Mouse (Mus musculus) gastrocnemius, postnatal 4 days (tissue): ENCODE data around the gene Tor1aip1. TPM values are rescaled to one million over a fixed set of nuclear protein-coding genes. Genes with fewer than 3 reads are reported as not detected.
"Not testable (repeated sequence)": the region's sequence is repeated elsewhere in the genome, so short reads cannot be mapped to it uniquely, and the experiment has no call there.

Experiments used
- DNase-seq, 2 experiments: peaks; one replicate each; pipeline ENCODE4 v3.0.0; 2021 to 2022; ENCODE audit warnings: low spot score in 2 of 2, mixed read lengths in 2 of 2
- long read RNA-seq, 2 experiments: library from polyadenylated mRNA; stranded (forward); transcript quantifications; one replicate each; pipeline ENCODE4 v2.0.0; 2021
- total RNA-seq, 2 experiments: library from RNA; stranded (reverse); gene quantifications; 2 replicates each; pipeline ENCODE4 v1.2.3; 2021

The Tor1aip1 gene
- total RNA-seq: 10 to 100 TPM; 73.7 to 87.8 TPM
- long read RNA-seq, experiment 1, full-length matches to known transcripts: 22 of 25 reads
- long read RNA-seq, experiment 1, partial matches to known transcripts: 0 of 25 reads
- long read RNA-seq, experiment 1, other reads (novel, unspliced or antisense): 3 of 25 reads
- long read RNA-seq, experiment 2, full-length matches to known transcripts: 26 of 27 reads
- long read RNA-seq, experiment 2, partial matches to known transcripts: 0 of 27 reads
- long read RNA-seq, experiment 2, other reads (novel, unspliced or antisense): 1 of 27 reads

DNA sequence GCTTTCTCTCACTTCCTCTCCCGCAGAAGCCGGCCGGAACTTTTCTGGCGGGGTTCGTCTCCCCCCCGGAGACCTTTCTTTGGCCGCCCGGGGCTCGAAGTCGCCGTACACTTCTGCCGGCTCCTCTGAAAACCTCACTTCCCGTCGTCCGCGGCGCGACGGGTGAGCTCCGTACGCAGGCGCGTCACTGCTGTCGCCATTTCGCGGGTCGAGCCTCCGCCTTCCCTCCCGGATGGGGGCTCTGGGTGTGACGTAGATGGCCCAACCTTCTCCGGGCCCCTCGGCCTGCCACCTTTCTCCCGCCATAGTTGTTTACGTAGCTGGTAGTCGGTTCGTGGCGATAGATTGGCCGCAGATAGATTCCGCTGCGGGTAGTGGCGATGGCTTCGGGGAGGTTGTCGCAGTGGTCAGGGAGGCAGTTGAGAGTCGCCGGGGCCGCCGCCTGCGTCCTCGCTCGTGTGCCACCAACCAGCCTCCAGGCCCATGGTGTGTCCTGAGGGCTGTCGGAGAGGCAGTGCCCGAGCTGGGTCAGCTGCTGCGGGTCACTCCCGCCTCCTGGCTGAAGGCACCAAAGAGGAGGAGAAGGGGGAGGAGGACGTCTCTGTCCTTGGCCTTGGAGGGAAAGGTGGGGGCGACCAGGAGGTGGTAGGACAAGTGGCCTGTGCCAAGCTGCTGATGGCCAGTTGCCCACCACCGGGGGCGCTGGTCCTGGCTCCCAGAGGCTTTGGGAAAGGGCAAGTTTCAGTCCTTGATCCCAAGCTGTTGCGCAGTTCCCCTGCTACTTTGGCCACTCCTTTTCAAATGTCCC, at the start of gene Tor1aip1:
Gene Tor1aip1 (minus strand): TSS at position 551 of the 808 bp plus-strand sequence.
- peak; percentile 90 to 95 for DNase-seq

DNA sequence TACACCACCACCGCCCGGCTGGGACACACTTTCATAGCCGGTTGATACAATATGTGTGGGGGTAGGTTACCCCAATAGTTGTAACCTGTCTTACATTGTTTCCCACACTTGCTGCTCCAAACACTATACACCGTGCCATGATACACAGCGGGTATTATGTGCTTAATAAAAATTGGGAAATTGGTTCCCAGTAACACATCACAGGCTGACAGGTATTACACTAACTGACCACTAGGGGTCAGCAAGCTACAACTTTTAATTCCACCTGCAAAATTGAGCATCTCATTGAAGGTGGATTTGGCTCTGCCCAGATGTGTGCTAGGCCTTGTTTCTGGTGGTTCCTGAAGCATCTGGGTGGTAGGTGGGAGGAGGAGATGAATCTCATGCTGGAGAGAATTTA, 49.5 kb upstream of the Tor1aip1 start:
- DNase-seq: no peak

DNA sequence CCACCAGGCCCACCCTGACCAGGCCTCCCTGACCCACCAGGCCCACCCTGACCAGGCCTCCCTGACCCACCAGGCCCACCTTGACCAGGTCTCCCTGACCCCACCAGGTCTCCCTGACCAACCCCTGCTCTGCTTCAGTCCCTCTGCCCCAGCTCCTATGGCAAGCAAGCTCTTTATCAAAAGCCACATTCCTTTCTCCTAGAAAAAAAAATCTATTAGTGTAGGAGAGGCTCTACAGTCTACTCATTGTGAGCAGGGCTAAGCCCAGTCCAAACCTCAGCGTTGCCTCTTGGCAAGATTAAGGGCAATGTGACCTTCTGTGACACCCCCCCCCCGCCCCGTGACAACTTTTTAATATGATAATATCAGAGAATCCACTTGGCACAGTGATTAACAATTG, 48.3 kb upstream of the Tor1aip1 start:
- no peak for DNase-seq

DNA sequence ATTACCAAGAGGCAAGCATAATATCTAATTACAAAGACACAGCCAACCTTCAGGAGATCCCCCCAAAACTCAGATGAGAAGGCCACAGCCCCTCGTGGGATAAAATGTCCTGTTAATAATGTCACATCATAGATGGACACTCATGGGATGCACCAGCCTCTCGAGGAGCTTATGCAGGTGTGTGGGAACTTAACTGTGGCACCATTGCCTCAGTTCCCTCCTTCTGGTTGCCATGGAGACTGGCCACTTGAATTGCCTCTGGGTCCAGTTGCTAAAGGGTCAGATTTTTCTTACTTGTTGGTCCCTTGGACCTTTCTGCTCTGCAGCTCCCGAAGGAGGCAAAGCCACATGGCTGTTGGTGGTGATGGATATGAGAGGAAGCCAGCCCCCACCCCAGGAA, 41.4 kb upstream of the Tor1aip1 start:
- no peak for DNase-seq

DNA sequence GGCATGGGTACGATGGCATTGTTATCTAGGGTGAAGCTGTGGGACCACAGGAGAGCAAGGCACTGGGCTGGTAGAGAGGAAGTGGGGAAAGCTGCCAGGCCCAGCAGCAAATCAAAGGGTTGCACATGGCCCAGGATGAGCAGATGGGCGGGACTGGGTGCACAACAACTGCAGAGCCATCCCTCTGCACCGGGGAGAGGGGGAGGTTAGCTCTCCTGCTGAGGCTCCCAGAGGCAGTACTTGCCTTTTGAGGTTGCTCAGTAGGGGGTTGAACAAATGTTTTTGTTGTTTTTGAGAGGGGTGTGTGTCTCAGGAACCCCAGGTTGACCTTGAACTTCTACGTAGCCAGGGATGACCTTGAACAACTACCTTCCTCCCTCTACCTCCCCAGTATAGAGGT, 40.2 kb upstream of the Tor1aip1 start:
- no peak for DNase-seq

DNA sequence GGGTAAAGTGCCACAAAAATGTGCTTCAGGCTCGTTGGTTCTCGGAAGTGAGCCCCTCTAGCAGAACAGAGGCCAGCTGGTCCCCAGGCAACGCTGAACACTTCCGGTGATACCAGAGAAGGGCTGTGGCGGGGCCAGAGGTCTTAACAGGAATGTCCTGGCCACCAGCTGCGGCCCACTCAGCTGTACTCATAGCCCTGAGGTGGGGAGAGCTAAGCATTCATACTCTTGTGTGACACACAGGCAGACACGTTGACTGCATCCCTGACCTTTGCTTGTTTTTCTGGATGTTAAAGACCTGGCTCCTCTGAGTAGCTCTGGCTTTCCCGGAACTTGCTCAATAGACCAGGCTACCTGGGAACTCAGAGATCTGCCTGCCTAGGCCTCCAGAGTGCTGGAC, 38.3 kb upstream of the Tor1aip1 start:
- DNase-seq: peak in 1 of 2 experiments; percentile 40

DNA sequence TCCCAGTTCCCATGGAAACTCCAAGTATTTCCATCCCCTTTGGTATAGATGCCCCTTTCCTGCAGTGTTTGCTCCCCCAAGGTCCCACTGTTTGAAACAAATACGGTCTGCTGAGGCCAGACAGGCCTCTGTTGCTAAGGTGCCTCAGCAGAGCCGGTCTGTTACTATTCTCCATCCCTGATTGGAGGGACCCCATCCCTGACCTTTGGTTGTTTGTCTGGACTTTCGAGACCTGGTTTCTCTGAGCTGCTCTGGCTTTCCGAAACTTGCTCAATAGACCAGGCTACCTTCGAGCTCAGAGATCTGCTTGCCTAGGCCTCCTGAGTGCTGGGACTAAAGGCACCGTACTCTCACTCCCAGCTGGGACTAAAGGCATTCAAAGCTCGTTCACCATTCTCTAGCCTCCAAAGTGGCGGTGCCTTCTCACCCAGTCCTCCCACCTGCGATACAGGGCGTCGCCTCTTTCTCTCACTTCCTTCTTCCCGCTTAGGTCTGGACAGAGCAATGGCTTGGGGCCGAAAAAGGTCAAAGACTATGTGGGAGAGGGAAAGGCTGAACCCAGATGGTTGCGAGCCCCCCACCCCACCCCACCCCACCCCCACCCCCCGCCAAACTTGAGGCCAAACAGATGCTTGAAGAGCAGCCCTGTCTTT, 37.0 kb upstream of the Tor1aip1 start:
- DNase-seq: no peak

DNA sequence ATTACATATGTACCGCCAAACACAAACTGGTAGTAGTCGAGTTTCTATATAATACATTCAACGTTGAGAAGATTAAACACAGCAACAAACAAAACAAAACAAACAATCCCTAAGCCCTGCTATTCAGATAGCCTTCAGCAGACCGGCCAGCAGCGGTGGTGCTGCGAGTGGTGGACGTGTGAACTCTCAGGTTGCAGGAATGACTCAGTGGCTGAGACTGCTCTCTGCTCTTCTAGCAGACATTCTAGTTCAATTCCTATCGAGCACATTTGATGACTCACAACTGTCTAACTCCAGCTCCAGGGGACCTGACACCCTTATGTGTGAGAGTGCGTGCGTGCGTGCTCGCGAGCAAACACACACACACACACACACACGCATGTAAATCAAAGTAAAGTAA, 33.8 kb upstream of the Tor1aip1 start:
- DNase-seq: no peak

DNA sequence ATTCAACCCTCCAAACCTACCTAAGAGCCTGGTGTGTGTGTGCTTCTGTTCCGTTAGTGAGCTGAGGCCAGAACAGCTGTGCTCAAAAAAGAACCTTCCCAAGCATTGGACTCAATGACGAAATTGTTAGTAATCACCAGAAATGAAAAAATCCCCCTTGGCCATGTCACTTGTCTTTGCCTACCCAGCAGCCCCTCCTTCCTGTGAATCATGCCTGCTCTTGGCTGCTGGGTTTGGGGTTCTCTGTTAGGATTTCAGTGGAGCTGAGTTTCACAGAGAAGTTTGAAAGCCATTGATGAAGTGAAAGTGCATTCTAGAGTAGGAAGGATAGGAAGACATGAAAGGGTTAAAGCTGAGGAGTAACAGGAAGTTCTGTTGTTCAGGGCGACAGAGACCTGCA, 29.9 kb upstream of the Tor1aip1 start:
- no peak for DNase-seq

DNA sequence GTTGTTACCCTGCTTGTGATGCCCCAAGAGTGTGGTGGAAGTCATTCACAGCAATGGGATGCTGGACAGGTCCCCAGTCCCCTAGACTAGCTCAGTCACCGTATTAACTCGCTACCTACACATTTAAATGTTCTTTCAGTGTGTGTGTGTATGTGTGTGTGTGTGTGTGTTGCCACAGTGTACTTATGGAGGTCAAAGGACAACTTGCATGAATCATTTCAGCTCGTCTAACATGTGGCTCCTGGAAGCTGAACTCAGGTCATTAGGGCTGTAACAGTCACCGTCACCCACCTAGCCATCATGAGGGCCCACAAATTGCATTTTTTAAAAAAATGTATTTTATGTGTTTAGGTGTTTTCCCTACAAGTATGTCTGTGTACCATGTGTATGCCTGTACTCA, 25.9 kb upstream of the Tor1aip1 start:
- DNase-seq: no peak

DNA sequence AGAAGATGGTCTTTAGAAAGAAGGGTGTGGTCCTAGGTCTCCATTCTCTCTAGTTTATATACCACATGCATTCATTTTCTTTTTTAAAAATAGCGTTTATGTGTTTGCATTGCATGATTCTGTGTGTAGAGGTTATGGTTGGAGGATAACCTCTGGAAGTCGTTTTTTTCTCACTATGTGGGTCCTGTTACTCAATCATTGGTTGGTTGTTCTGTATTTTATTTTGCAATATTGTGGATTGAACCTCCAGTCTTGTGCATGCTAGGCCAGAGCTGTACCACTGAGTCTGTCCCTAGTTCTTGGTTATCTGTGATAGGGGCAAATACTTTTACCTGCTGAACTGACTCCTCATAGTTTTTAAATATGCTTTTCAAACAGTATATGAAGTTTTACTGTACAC, 21.9 kb upstream of the Tor1aip1 start:
- no peak for DNase-seq

DNA sequence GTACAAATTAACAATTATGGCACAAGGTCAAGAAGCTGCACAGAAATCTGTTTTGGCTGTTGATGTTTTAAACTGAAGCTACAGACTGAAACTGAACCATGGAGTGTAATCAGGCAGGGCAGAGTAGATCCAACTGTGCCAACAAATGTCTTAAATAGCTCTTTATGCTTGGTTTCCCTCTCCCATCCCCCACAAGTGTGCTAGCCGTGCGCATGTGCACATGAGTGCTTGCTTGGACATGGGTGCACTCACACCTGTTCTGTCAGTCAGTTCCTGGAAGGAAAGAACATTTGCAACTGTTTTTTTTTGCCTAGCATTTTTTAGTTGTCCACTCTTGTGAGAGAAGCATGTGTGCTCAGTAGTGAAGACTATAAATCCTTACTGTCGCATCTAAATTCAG, 10.4 kb upstream of the Tor1aip1 start:
- DNase-seq: peak in 1 of 2 experiments; percentile 43

DNA sequence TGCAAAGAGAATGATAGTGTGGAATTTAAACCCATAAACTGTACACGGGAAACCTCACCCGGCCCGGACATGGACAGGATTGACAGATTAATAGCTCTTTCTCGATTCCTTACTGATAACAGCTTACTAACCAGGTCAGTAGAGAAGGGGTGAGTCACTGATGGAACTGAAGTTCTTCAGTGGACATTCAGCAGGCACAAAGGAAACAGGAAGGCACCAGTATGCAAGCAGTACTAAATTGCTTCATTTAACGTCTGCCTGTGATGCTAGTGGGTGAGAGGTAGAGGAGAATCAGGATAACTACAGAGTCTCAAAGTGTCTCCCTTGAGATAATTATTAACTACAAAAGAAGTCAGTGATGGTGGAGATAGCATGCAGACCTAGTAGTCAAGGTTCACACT, 7.9 kb upstream of the Tor1aip1 start:
- DNase-seq: no peak

DNA sequence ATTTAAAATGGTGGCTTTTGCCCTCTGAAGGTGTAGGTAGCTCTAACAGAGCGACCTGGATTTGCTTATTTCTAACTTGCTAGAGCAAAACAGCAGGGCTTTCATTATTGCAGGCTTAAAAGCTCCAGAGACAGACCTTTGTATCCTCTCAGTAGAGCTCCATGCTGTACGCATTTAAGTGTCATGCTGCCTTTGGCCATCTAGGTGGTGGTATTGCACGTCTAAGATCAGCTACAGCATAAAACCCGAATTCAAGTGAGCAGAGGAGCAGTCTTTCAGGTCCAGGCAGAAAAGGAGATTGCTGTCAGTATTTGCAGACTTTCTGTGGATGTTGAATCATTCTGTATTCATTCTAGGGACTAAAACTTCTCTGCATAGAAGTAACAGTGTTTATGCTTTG, 6.7 kb upstream of the Tor1aip1 start:
- DNase-seq: peak in 1 of 2 experiments; percentile 19

DNA sequence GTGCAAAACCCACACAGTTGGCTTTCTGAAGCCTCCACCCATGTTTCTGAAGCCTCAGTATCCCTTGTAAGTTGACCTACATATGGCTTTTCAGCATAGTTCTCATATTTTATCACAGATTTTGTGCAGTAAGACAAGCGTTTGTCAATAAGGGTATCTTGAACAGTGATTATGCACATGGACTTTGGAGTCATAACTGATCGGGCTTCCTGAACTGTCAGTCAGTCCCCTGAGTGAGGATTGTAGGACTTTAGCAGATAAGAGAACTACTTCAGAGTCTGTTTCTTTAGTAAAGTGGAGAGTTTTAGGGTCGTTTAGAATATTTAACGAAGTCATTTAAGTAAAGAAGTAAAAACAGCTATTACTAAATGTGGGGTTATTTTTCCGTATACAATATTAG, 6.2 kb upstream of the Tor1aip1 start:
- DNase-seq: no peak

DNA sequence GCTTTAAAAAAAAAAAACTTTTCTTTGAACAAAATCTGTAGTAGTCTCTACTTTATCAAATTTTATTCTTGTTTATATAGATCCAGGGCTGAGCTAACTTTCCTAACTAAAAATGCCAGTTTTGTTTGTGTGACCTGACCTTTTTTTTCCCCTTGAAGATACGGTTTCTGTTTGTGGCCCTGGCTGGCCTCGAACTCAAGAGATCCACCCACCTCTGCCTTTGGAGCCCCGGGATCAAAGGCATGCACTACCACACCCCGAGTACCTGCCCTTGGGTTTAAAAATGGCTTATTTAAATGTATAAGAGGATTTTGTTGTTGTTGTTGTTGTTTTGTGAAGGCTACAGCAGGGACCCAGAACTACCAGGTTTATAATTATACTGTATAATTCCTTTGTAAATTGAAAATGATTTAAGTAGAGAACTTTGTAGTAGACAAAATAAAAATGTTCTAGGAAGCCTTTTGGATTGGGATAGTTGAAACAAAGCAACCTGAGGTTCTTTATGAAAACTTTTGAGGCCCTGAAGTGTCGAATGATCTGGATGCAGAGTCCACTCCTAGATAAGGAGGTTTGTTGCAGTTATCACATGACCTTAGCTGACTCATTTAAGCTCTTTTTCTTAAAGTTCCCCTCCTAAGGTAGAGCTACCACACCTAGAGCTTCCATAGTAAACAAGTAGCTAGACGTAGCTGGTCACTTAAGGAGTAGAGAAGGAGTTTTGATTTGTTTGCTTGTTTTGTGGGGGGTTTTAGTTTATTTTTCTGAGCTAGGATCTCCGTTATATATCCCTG, 5.4 kb upstream of the Tor1aip1 start:
- no peak for DNase-seq

DNA sequence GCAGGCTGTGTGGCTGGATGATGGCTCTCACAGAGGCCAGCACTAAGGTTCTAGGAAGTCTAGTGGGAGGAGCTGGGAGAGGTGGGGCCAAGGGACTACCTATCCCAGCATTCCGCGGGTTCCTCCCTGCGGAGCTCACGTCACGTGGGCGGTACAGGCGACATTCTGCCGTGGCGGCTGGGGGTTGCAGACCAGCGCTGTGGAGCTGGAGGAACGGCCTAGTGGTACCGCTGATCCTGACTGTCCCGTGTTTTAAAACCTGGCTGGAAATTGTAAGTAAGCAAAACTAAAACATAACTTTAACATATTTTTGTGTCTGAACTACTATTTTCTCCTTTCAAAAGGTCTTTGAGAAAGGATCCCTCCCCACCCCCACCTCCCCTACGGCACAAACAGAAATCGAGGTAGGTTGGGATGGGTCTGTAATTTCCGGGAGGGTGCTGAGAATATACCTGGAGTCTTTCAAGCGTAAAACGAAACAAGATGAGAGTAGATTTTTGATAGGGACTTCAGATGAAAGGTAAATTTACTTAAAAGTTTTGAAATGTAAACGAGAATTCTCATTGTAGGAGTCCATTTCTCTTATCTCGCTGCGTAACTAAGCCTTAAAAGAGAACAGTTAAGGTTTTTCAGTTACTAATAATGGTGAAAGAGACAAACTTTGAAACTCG, 4.6 kb upstream of the Tor1aip1 start:
- DNase-seq: peak; percentile 79 to 89

DNA sequence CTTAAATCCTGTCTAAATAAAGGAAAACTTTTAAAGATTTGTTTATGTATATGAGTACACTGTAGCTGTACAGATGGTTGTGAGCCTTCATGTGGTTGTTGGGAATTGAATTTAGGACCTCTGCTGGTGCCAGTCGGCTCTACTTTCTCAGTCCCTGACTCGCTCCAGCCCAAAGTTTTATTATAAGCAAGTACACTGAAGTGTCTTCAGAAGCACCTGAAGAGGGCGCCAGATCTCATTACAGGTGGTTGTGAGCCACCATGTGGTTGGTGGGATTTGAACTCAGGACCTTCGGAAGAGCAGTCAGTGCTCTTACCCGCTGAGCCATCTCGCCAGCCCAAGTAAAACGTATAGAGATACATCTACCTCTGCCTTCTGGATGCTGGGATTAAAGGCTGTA, 3.7 kb upstream of the Tor1aip1 start:
- not testable (repeated sequence) for DNase-seq

DNA sequence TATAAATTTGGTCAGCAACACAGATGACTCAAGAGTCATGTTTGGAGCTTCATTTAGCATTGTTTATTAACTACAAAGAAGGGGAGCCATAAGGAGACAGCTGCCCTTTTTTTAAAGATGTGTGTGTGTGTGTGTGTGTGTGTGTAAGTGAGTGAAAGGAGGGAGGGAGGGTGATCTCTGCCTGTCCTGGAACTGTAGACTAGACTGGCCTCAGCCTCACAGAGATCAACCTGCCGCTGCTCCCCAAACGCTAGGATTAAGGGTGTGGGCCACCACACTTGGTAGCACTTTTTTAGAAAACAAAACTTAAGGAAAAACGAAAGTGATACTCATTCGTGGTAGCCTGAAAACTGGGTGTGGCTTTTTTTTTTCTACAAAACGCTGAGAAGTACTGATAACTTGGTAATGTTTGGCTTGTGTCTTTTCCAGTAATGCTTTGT, 884 bp upstream of the Tor1aip1 start:
- no peak for DNase-seq

DNA sequence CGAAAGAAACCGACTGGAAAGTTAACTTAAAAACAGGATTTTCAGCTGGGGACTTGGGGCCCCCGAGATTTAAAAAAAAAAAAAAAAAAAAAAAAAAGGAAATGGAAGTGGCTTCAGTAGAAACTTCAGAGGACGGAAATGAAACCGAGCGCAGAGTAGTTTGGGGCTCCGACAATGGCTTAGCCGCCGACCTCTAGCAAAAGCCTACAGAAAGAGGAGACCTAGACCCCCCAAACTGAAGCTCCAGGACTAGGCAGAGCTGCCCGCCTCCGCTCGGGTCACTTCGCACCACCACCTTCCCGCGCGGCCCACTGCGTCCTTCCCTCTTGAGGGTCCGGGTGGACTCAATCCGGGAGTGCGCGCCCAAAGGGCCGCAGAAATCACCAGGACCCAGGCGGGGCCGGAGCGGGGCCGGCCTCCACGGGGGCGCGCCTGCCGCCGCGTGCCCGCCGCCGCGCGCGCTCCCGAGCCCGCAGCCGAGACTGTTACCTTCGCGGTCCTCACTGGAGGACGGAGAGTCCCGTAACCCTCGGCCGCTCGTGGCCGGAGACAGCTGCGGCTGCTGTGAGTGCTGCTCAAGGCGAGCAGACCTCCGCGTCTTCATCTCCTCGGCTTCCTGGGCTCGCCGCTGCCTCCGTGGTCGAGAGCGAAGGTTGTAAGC, 881 bp downstream of the Tor1aip1 start, which contains the start of gene Tor1aip2:
Gene Tor1aip2 (plus strand): TSS at position 135 of the 661 bp plus-strand sequence.
- peak; percentile 66 to 81 for DNase-seq
